Mouse (Mus musculus): ENCODE data around the gene Ptar1.
"Not testable (repeated sequence)": the region's sequence is repeated elsewhere in the genome, so short reads cannot be mapped to it uniquely, and the experiment has no call there.

- not testable (repeated sequence) for TF ChIP-seq CTCF (IDR thresholded peaks at IDR 0.05; ENCODE audit: control insufficient read depth, insufficient read depth, insufficient replicate concordance, low read depth, low read length); POLR2A (IDR thresholded peaks at IDR 0.05; ENCODE audit: control insufficient read depth, low read depth, low read length)
These were observed 11.6 kb upstream of the Ptar1 start for GRCm38 (mm10) chr19:23675656-23676055.
